Mouse (Mus musculus) intestine, embryonic 16.5 days (tissue): ENCODE data around the gene Gm4881. TPM values are rescaled to one million over a fixed set of nuclear protein-coding genes. Genes with fewer than 3 reads are reported as not detected.

Source experiments
- ATAC-seq: fragments of 200-750 bp; cut with Nextera tagmentation; 2 replicates; pipeline ENCODE4 v1.8.0; 2017; ENCODE audit warnings: moderate TSS enrichment, moderate library complexity
- H3K27ac ChIP-seq: fragments of 300-500 bp; sonication (generic); 2 replicates; pipeline ENCODE4 v1.5.1; 2014; ENCODE audit warnings: mild to moderate bottlenecking, low read length
- H3K27me3 ChIP-seq: fragments of 300-500 bp; sonication (generic); replicated peaks from 2 replicates; pipeline ENCODE4 v1.6.1; 2014; ENCODE audit warnings: low read length, control low read depth, mixed read lengths; ENCODE audit not compliant: control insufficient read depth, insufficient read depth
- H3K36me3 ChIP-seq: fragments of 300-500 bp; sonication (generic); 2 replicates; pipeline ENCODE4 v1.6.1; 2014; ENCODE audit warnings: low read length, control low read depth; ENCODE audit not compliant: control insufficient read depth, insufficient read depth
- H3K4me1 ChIP-seq: fragments of 300-500 bp; sonication (generic); 2 replicates; pipeline ENCODE4 v1.6.1; 2014; ENCODE audit warnings: low read length, control low read depth, mixed read lengths; ENCODE audit not compliant: control insufficient read depth, insufficient read depth
- H3K4me2 ChIP-seq: fragments of 300-500 bp; sonication (generic); 2 replicates; pipeline ENCODE4 v1.6.1; 2014; ENCODE audit warnings: low read depth, low read length, control low read depth
- H3K4me3 ChIP-seq: fragments of 300-500 bp; sonication (generic); 2 replicates; pipeline ENCODE4 v1.5.1; 2014; ENCODE audit warnings: mild to moderate bottlenecking, low read length
- H3K9ac ChIP-seq: fragments of 300-500 bp; sonication (generic); 2 replicates; pipeline ENCODE4 v1.6.1; 2014; ENCODE audit warnings: low read depth, low read length
- H3K9me3 ChIP-seq: fragments of 300-500 bp; sonication (generic); 2 replicates; pipeline ENCODE4 v1.6.1; 2016; ENCODE audit warnings: low read length, control low read depth; ENCODE audit not compliant: control insufficient read depth
- WGBS: fragments of 180-500 bp; shearing (Covaris S2); extraction: QIAGEN DNeasy Blood & Tissue Kit; methylation state at CpG from one replicate; pipeline ENCODE4 v1.1.7; 2014; 5-methylcytosine and 5-hydroxymethylcytosine counted together
- polyA plus RNA-seq: library from polyadenylated mRNA; unstranded; fragments of >200 nt; fragmentation: Nextera tagmentation; extraction: Ambion mirVana; gene quantifications from 2 replicates; pipeline ENCODE4 v1.2.1, GENCODE M21; 2015

The Gm4881 gene
- polyA plus RNA-seq, 1 experiment from 2014 or later, result not detected

- 10% methylated on average over 5 of the region's 5 CpGs for WGBS
- Histone ChIP-seq H3K27me3 (no peaks in the 10 kb centered on the region), H3K4me1 (no peaks in the 10 kb centered on the region), H3K27ac (no peak overlapping the region), H3K36me3 (peaks cover 3% of the 10 kb centered on the region; the same call in 1 of the 2 replicates), H3K9ac (no peak overlapping the region), H3K4me3 (no peak overlapping the region), H3K4me2 (no peak overlapping the region), H3K9me3 (no peaks in the 10 kb centered on the region)
- ATAC-seq, result no peak; the same call in 1 of the 2 replicates
Observed at GRCm38 (mm10) chr7:24964897-24965535, 20.7 kb upstream of the Gm4881 start.

DNA sequence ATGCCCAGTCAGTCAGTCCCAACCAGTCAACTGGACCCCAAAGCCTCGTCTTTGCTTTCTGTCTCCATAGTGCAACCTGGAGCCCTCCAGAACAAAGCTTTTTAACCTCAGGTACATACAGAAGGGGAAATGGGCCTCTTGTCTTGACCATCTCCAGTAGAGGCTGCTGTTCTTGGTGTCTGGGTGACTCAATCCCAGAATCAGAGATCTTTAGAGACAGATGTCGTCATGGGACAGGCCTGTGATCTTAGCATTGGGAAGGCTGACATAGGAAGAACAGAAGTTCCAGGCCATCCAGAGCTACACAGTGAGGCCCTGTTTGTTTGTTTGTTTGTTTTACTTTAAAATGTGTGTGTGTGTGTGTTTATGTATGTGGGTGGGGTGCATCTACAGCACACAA, 20.0 kb upstream of the Gm4881 start:
- Histone ChIP-seq H3K27ac (no peak overlapping the region), H3K4me1 (no peaks in the 10 kb centered on the region), H3K27me3 (no peaks in the 10 kb centered on the region), H3K4me2 (no peak overlapping the region), H3K9me3 (no peaks in the 10 kb centered on the region), H3K4me3 (no peak overlapping the region), H3K36me3 (no peaks in the 10 kb centered on the region), H3K9ac (no peak overlapping the region)
- ATAC-seq, result no peak
- WGBS, result 69% methylated on average over 2 of the region's 2 CpGs

GRCm38 (mm10) chr7:24955226-24955625, 10.9 kb upstream of the Gm4881 start:
- no peak for ATAC-seq
- H3K27ac ChIP-seq, result no peak overlapping the region
- WGBS, result 4% methylated on average over 33 of the region's 33 CpGs
- peak overlapping the region; percentile 84 for H3K4me2 ChIP-seq
- H3K36me3 ChIP-seq, result no peaks in the 10 kb centered on the region
- no peaks in the 10 kb centered on the region for H3K9me3 ChIP-seq
- peaks cover 60% of the 10 kb centered on the region for H3K27me3 ChIP-seq
- peak overlapping the region; percentile 50 for H3K4me3 ChIP-seq
- H3K9ac ChIP-seq, result 0 out of 2 replicates have a peak overlapping the region, but pooled peaks have one; percentile 58
- peaks cover 9% of the 10 kb centered on the region for H3K4me1 ChIP-seq

DNA sequence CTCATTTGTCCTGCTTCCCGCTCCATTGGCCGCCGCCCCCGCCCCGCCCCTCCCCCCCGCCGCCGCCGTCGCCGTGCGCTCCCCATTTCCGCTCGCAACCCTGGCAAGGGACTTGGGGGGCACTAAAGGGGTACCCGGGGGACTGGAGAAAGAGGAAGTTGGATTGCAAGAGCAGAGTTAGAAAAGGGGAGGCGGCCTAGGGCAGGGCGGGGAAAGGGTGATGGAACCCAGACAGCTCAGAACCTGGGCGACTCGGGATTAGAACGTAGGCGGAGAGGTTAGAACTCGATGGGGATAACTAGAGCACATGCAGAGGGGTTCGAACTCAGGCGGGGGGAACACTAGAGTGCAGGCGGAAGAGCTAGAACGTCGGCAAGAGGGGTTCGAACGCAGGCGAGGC, 10.2 kb upstream of the Gm4881 start:
- Histone ChIP-seq H3K9ac (peak overlapping the region; percentile 58), H3K27me3 (peaks cover 68% of the 10 kb centered on the region), H3K27ac (no peak overlapping the region), H3K4me3 (peak overlapping the region; percentile 50), H3K9me3 (no peaks in the 10 kb centered on the region), H3K36me3 (no peaks in the 10 kb centered on the region), H3K4me2 (peak overlapping the region; percentile 84), H3K4me1 (peaks cover 9% of the 10 kb centered on the region)
- WGBS, result 1% methylated on average over 27 of the region's 30 CpGs
- ATAC-seq, result peak; percentile 38

- Histone ChIP-seq H3K4me2 (peak overlapping the region; percentile 84), H3K36me3 (no peaks in the 10 kb centered on the region), H3K9me3 (no peaks in the 10 kb centered on the region), H3K4me3 (peak overlapping the region; percentile 50), H3K4me1 (peaks cover 9% of the 10 kb centered on the region), H3K27ac (no peak overlapping the region), H3K27me3 (peaks cover 71% of the 10 kb centered on the region), H3K9ac (peak overlapping the region; percentile 58)
- ATAC-seq, result 0 out of 2 replicates have a peak, but pooled peaks have one; percentile 16
- 2% methylated on average over 24 of the region's 24 CpGs for WGBS
Observed at GRCm38 (mm10) chr7:24953966-24954365, 9.7 kb upstream of the Gm4881 start.

GRCm38 (mm10) chr7:24949958-24950623, 5.8 kb upstream of the Gm4881 start:
- WGBS, result 2% methylated on average over 8 of the region's 8 CpGs
- H3K27ac ChIP-seq, result no peak overlapping the region
- peaks cover 92% of the 10 kb centered on the region for H3K27me3 ChIP-seq
- H3K9ac ChIP-seq, result no peak overlapping the region
- H3K4me1 ChIP-seq, result peaks cover 6% of the 10 kb centered on the region
- no peak overlapping the region for H3K4me3 ChIP-seq
- no peaks in the 10 kb centered on the region for H3K9me3 ChIP-seq
- H3K4me2 ChIP-seq, result no peak overlapping the region
- no peaks in the 10 kb centered on the region for H3K36me3 ChIP-seq
- peak; percentile 7; the same call in 1 of the 2 replicates for ATAC-seq

GRCm38 (mm10) chr7:24948774-24949173, 4.5 kb upstream of the Gm4881 start:
- Histone ChIP-seq H3K4me1 (peaks cover 7% of the 10 kb centered on the region), H3K9me3 (no peaks in the 10 kb centered on the region), H3K27ac (no peak overlapping the region), H3K4me3 (no peak overlapping the region), H3K4me2 (no peak overlapping the region), H3K36me3 (no peaks in the 10 kb centered on the region), H3K27me3 (peaks cover 94% of the 10 kb centered on the region), H3K9ac (no peak overlapping the region)
- ATAC-seq, result no peak
- WGBS, result 3% methylated on average over 29 of the region's 29 CpGs

DNA sequence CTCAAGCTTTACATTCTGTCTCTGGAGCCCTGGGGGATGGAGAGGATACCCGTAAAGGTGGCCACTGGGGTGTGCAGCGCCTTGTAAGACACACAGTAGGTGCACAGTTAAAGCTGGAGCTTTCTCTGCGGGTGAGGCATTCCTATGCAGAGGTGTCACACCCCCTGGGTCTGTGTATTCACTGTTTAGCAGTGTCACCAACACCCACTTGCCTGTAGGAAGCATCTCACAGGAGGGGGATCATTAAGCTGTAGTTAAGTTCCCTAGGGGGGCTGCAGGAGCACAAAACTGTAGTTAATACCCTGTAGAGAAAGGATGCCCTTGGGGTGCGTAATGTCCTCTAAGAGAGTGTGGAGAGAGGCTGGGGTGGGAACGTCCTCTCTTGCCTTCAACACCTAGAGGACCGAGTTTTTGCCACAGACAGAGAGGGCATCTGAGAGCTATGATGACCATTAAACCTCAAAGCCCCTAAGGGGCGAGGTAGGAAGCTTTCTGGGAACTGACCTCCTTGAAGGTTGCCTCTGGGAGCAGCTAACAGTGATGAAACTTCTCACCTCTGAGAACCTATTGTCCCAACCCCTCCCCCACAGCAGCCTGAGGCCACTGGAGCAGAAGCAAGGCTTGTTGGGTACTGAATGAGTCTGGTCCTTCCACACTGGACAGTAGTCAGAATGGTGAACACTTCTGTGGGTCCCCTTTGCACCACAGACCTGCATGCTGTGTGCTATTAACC, 3.2 kb upstream of the Gm4881 start:
- H3K36me3 ChIP-seq, result no peaks in the 10 kb centered on the region
- H3K4me1 ChIP-seq, result peaks cover 7% of the 10 kb centered on the region
- H3K9ac ChIP-seq, result no peak overlapping the region
- H3K9me3 ChIP-seq, result no peaks in the 10 kb centered on the region
- no peak for ATAC-seq
- H3K27me3 ChIP-seq, result peaks cover 94% of the 10 kb centered on the region
- H3K4me3 ChIP-seq, result no peak overlapping the region
- 3% methylated on average over 7 of the region's 7 CpGs for WGBS
- no peak overlapping the region for H3K27ac ChIP-seq
- no peak overlapping the region for H3K4me2 ChIP-seq

DNA sequence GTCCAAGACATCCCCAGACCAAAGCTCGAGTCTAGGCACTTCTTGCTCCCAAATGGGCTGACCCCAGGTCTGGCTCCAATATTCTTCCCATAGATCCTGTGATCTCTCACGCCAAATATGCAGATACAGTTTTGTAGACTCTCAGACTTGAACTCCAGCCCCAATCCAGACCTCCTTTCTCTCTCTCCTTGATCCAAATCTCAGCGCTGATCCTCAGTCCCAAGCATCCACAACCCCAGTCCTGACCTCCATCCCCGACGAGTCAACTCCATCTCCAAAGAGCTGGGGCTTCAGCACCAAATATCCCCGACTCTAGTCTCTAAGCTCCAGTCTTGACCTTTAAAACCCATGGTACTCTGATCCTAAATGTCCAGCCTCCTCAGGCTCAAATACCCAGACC, 653 bp downstream of the Gm4881 start:
- Histone ChIP-seq H3K4me2 (no peak overlapping the region), H3K4me1 (peaks cover 7% of the 10 kb centered on the region), H3K36me3 (no peaks in the 10 kb centered on the region), H3K27me3 (peaks cover 83% of the 10 kb centered on the region), H3K27ac (no peak overlapping the region), H3K9ac (no peak overlapping the region), H3K4me3 (no peak overlapping the region), H3K9me3 (no peaks in the 10 kb centered on the region)
- ATAC-seq, result no peak
- 6% methylated on average over 6 of the region's 6 CpGs for WGBS
